Mouse (Mus musculus) fat pad, adult 2 months (tissue): ENCODE measurements around the gene Grid2ip.

Source experiments
- DNase-seq: peaks from one replicate; pipeline ENCODE4 v3.0.0-alpha.2; 2011; ENCODE audit warnings: low read depth, low spot score; ENCODE audit errors: extremely low read depth

Grid2ip gene

DNA sequence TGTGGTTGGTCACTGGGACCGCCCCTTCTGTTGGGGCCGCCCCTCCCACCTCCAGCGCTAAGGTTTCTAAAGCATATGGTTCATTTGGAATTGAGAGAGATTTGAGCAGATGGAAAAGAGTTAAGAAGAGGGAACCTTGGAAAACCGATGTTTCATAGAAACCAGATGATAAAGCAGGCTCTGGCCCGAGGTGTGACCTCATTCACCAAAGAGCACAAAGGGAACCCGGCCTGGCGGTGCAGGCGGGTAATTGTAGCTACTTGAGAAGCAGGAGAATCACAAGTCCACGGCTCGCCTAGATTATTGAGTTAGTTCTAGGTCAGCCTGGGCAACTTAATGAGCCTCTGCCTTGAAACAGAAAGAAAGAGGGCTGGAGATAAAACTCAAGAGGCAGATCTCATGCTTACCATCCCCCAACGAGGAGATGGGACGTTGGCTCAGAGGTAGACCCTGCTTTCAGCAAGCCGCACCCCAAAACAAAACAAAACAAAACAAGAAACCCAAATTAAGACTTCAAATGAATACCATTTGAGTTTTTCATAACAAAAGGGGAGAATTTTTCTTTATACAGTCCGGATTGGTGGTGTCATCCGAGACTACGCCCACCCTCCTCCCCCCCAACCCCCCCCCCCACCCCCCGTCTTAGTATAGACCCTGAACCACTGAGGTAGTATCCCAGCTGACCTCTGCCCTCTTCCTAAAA lies at the start of gene Grid2ip:
Grid2ip (plus strand) TSS at position 653 of the 703 bp plus-strand sequence.
- no peak for DNase-seq

DNA sequence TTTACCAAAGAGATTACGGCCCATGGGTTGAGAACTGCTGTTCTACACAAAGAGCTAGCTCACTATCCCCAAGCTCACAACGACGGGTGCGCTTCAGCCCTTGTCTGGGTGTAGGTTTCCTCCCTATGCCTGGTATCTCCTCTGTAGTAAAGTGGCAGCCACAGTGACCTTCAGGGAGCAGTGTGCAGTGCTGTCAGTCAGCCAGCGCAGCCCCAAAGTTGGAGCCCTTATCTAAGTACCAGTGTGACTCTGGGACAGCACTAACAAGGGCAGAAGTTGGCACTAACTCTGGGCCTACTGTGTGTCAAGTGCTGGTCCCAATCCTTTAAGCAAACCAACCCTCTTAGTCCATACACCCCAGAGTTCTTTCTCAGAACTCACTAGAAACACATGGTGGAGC lies 48.3 kb upstream of the Grid2ip start:
- no peak for DNase-seq

DNA sequence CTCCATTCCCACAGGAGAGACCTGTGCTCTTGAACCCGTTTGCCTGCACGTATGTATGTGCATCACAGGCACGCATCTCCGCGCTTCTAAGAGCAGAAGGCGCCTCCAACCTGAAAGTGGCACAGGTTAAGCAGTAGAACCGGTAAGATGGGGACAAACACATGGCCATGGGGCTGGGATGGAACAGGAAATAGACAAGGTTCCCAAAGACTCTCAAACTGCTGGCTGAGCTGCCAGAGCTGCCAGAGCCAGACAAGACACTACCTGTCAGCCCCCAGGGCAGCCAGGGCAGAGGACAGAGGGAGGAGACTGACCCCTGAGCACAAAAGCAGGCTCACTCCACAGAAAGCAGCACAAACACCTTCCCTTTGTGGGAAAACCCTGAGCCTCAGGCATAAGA lies 47.2 kb upstream of the Grid2ip start:
- peak; percentile 78 for DNase-seq

DNA sequence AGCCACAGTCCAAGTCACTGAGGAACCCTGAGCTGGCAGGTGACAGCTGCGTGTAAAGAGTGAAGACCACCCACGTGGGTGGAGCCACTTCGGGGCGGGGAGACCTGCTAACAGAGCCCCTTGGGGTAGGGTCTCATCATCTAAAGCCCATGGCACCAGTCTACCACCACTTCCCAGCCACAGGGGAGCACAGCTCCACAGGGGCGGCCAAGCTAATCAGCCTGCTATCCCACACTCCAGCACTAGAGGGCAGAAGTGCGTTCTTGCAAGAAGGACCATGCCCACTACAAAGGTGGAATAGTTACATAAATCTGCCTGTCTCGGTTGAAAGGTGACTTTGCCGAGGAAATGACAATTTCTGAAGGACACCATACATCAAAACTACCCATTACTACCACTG lies 45.3 kb upstream of the Grid2ip start:
- no peak for DNase-seq

DNA sequence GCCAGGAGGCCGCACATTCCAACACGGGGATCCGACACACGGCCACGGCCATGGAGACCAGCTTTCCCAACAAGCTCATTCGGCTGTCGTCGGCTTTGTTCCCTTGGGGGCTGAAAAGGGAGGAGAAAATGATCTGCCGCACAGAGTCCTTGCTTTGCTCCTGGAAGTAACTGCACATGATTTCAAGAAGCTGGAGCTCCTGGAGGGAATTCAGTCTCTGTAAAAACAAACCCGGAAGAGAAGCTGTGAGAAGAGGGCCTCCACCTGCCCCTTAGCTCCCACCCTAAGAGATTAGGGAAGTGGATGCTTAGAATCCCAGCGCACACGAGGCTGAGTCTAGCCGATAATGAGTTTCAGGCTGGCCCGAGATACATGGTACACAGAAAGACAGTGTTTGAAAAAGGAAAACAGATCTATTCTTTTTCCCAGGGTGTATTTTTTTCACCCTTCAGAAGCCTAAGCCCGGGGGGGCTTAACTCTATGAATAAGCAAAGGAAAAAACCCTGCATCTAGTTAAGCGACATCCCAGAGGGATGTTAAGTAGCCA lies 42.9 kb upstream of the Grid2ip start:
- no peak for DNase-seq

DNA sequence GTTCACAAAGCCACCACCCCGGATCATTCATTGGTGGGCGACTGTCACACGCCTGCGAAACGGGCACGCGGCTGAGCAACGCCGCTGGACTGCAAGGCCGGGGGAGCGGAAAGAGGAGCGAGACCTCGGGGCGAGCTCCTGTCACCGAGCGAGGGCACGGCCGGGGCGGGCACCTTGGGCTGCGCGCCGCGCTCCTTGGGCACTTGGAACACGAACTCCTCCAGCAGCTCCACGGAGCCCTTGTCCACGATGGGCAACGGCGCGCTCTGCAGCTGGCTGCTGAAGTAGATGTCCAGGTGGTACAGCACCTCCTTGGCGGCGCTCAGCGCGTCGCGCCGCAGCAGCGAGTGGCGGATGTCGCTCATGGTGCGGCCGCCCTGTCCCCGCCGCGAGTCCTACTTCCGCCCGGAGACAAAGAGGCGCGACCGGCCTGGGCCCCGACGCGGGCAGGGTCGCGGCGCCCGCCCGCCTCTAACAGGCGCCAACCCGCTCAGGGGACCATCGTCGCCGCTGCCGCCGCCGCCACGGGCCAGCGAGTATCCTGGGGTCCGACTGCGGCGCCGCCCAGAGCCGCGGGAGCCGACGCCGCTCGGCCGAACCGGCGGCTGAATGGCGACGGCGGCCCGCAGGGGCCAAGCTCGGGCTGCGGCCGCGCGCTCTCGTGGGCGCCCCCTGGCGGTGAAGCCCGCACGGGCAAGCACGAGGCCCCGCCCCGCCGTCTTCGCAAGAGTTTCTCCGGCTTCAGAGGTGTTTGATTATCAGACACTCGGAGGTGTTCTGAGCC lies 42.2 kb upstream of the Grid2ip start, which contains the start of gene E130309D02Rik:
E130309D02Rik (minus strand) TSS at position 631 of the 784 bp plus-strand sequence.
- DNase-seq = no peak

DNA sequence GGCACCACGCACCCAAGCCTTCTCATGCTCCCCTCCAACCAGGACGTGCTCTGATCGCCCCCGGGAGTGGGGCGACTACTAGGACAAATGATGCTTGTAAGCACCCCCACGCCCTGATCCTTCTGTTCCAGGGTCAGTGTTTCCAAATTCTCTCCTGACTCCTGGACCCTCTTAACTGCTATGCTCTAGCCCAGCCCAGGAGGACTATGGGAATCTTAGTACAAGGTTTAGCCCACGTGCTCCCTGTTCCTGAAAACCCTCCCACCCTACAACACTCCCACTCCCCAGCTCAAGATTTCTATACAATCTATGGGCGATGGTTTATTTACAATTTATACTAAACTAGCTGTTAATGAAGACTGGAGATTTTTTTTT lies 41.6 kb upstream of the Grid2ip start:
- no peak for DNase-seq

DNA sequence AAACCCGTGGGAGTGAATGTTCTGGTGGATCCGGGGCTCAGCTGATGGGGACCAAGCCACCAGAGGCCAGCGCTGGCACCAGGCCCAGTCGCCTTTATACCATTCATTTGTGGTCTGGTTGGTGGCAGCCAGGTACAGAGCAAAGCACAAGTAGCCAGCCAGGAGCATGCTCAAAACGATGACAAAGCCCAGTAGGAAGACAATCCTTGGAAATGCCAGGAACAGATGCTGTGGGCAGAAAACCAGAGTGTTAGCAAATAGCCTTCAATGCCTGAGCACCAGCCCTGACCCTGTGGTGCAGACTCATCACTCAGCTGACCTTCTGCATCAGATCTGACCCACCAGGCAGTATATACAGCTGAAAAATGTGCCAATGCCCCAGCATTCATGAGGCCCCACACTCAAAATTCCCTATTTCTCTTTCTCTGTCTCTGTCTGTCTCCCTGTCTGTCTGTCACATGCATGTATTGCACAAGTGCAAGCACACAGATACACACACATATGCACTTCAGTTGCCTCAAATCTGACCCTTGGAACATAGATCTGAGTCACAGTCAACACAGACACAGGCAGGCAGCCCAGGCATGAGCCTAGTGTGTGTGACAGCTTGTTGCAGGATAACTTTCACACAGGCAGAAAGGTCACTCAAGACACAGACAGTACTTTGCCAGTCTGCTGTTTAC lies 40.4 kb upstream of the Grid2ip start:
- no peak for DNase-seq

DNA sequence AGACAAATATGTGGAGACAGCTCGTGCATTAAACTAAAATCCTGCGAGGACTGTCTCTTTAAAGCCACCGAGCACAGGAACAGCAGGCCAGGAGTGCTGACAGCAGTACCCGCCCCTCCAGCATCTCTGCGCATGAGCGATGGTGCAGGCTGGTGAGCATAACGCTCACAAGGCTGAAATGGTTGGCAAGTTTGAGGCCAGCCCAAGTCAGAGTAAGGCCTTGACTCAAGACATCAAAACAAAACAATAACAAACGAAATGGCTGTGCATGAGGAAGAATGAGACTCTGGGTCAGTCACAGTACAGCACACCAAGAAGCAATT lies 39.9 kb upstream of the Grid2ip start:
- no peak for DNase-seq

DNA sequence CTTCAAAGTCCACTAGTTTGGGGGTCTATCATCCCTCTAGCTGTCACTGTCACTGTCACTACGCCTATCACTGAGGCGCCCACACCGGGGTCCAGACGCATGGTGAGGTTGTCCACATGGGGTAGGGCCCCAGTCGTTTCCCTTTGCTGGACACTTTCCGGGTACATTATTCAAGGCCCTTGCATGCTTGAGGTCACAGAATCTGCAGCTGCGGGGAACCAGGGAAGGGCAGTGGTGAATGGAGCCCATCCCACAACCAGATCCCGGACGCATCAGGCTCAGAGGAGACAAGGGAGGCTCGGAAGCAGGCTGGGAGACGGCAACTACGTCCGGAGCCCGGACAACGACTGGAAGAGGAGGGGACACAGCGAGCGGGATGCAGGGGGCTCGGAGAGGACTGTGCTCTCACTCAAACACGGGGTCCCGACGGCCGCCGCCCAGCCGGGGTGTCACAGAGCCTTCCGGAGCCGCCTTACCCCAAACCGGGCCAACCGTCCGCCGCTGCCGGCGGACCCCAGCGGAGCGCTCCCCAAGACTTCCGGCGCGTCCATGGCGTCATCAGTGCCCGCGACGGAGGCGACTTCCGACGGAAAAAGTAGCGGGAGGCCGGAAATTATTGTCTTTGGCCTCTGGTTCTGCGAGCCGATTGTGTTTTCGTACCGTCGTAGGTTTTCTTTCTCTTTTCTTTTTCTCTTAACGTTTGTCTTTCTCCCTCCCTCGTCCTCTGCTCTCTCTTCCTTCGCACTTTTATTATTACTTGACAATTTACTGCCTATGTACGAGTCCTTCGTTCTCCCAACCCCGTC lies 28.2 kb upstream of the Grid2ip start, which contains the start of gene Zdhhc4:
Zdhhc4 (minus strand) TSS at position 567 of the 806 bp plus-strand sequence.
- DNase-seq = peak; percentile 25

DNA sequence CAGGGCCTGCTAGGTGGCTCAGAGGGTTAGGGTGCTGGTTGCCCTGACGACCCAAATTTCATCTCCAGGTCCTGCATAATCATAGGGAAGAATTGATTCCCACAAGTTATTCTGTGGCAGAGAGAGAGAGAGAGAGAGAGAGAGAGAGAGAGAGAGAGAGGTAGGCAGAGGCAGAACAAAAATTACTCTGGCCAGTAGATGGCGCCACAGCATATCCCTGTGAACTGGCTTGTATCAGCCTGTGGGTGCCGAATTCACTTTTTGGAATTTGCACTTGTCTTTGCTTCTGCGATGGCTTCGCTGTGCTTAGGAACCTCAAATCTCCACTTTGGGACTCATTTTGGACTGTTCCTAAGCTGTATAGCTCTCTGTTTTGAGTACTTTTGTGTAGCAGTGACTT lies 23.3 kb upstream of the Grid2ip start:
- no peak for DNase-seq

DNA sequence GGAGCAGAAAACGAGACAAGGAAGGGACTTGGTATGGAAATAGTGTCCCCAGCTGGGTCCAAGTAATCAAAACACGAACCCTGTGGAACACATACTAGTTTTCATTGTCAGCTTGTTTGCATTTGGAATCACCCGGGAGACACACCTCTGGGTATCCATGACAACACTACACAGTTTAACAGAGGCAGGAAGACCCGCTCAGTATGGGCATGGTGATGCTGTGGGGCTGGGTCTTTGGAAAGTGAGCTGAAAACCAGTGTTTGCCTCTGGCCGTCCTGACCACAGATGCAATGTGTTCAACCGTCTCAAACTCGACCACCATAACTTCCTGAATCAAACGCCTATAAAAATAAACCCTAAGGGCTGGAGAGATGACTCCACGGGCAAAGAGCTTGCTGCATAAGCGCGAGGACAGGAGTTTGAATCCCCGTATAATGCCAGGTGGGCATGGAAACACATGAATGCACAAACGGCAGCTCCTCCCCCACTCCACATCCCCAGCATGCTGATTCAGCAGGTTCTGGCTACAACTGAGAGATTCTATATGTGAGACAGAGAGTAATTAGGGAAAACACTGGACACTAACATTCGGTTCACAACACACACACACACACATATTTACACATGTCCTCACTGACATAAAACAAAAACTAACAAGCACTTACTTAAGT lies 22.6 kb upstream of the Grid2ip start:
- DNase-seq = no peak

DNA sequence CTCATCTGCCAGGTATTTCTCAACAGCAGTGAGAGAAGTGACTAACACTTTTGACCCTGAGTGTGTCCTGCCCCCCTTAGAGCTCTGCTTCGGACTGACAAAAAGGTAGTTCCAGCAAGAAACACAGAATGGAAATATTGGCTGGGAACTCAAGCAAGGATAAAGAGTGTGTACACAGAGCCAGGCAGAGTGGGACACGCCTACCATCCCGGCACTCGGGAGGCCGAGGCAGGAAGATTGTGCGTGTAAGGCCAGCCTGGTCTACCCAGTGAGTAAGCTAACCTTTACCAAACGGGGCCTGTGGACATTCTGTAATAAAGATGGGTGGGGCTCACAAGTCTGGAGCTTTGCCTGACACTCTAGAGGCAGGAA lies 22.1 kb upstream of the Grid2ip start:
- DNase-seq = no peak

DNA sequence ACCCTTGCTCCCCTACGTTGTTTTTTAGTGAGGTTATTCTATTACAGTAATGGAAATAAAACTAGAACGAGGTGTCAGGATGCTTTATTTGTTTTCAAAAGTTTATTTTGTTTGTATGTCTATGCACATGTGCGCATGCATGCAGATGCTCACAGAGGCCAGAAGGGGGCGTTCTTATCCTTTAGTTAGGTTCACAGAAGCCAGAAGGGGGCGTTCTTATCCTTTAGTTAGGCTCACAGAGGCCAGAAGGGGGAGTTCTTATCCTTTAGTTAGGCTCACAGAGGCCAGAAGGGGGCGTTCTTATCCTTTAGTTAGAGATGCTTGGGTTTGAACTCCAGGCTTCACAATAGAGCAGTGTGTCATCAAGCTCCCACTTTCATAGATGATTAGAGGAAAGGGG lies 20.6 kb upstream of the Grid2ip start:
- DNase-seq = no peak

DNA sequence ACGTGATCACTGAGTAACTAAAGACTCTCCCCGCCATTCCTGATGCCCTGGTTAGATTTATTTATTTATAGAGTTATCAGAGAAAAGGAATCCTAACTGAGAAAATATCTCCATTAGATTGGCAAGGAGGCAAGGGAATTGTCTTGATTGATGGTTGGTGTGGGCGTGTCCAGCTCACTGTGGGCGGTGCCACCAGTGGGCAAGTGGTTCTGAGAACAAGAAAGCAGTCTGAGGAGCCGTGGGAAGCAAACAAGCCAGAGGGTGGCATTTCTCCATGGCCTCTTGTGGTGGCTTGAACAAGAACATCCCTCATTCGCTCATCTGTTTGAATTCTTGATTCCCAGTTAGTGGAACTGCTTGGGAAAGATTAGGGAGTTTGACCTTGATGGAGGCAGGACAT lies 17.5 kb upstream of the Grid2ip start:
- no peak for DNase-seq

DNA sequence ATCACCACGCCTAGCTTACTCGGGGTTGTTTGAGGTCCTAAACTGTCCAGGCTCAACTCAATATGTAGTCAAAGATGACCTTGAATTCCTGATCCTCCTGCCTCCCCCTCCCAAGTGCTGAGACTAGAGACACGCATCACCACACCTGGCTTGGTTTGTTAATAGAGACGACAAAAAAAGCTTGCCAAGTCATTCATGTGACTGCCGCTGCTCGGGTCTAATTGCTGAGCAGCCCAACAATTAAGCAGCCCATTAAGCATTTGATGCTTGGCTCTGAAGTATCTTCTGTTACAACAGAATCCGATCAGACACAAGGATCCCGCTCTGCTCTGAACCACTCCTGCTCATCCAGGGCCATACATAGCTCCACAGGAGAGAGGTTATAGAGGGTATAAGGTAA lies 10.8 kb upstream of the Grid2ip start:
- no peak for DNase-seq

DNA sequence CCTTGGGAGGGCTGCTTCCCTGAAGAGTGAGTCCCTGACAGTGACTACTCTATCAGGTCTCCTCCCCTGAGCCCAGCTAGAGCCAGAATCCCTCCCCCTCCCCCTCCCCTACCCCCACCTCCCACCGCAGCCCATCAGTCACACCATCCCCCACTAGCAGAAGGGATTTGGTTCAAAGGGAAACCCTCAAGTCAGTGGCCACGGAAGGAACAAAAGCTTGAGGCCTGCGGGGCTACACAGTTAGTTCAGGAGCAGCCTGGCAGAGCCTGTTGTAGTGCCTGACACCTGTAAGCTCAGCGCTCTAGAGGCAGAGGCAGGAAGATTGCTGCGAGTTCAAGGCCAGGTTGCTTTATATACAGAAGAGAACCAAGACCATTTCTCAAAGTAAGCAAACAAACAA lies 1.1 kb upstream of the Grid2ip start:
- DNase-seq = no peak

DNA sequence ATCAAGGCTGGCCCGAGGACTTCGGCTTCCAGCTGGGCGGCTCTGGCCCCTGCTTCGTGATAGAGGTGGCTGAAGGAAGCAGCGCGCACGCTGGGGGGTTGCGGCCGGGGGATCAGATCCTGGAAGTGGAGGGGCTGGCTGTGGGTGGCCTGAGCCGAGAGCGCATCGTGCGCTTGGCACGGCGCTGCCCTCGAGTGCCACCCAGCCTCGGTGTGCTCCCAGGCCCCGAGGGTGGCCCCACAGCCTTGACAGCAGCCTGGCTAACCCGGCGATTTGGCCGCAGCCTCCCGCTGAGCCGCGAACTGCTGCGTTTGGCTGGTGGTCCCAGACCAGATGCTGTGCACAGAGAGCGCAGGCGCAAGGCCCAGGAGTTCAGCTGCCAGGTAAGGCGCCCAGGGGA lies 426 bp downstream of the Grid2ip start:
- no peak for DNase-seq

DNA sequence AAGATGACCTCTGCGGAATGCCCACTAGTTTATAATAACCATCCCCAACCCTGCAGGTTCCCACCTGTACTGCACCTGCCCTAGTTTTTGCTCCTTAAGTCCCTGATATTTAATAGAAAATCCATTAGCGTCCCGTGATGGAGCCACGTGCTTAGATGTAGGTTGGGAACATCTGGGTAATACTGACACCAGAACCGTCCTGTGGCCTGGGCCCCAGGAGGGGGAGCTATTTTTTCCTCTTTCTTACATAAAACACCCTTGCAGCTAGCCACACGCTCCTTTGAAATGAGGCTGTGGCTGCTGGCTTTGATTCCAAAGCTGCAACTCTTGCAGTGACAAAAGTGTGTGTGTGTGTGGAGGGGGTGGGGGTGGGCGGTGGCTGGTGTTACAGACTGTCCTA lies 2.1 kb downstream of the Grid2ip start:
- DNase-seq = no peak

DNA sequence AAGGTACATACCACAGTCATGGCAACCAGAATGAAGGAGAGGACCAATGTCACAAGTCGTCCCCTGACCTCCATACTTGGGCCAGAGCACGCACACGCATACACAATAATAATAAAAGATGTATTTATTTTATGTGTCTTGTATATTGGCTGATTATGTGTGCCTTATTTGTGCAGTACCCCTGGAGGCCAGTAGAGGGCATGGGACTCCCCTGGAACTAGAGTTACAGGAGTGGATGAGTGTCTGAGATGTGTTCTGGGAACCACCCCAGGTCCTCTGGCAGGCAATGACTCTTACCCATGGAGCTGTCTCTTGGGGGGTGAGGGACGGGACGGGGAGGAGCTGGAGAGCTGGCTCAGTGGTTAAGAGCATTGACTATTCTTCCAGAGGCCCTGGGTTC lies 2.9 kb downstream of the Grid2ip start:
- no peak for DNase-seq
